40 mouse cellular contexts compared by ENCODE assay signal in genomic region chr9:60001444-60001843, GRCm38 (mm10). TPM values are rescaled to one million over a fixed set of nuclear protein-coding genes. Genes with fewer than 3 reads are reported as not detected.
"Had no signal": no experiment of that assay in that cellular context is flagged by ENCODE, and none has a peak within 500 bp of the region (broad histone marks: within the 10 kb centered on the region; RNA-seq: fewer than 3 reads in every experiment).

No protein-coding gene starts in this region.

- H3K4me1 ChIP-seq: heart, embryonic 10.5 days; heart, embryonic 12.5 days; hindbrain, embryonic 10.5 days; hindbrain, embryonic 12.5 days; liver, embryonic 13.5 days had no signal

- H3K27me3 ChIP-seq: heart, embryonic 12.5 days; hindbrain, embryonic 12.5 days; intestine, embryonic 15.5 days; liver, embryonic 13.5 days had no signal

- H3K27ac ChIP-seq: heart, embryonic 10.5 days; hindbrain, embryonic 10.5 days; hindbrain, embryonic 12.5 days; hindbrain, embryonic 14.5 days; intestine, embryonic 15.5 days; liver, embryonic 13.5 days had no signal

- H3K4me2 ChIP-seq: heart, embryonic 12.5 days; hindbrain, embryonic 12.5 days; hindbrain, embryonic 14.5 days; intestine, embryonic 15.5 days; liver, embryonic 11.5 days; liver, embryonic 13.5 days had no signal

- DNase-seq: gastrocnemius, postnatal 14 days; gastrocnemius, postnatal 36 days; heart, adult 18-20 months; heart, postnatal 10 days; heart, postnatal 4 days; kidney, adult 18-20 months; kidney, adult 8-10 months; kidney, postnatal 10 days; kidney, postnatal 25 days; kidney, postnatal 4 days; layer of hippocampus, adult 9-11 months; layer of hippocampus, postnatal 36 days; left cerebral cortex, postnatal 4 days; liver; liver, embryonic 13.5 days had no signal

- H3K36me3 ChIP-seq: hindbrain, embryonic 10.5 days; hindbrain, embryonic 12.5 days; intestine, embryonic 15.5 days; liver, embryonic 13.5 days had no signal

- ATAC-seq: hindbrain, embryonic 16.5 days; inflammation-experienced regulatory T-cells, adult 6 months; intestine, embryonic 15.5 days; intestine, postnatal 0 days had no signal

- H3K4me3 ChIP-seq: heart, embryonic 10.5 days; heart, embryonic 12.5 days; hindbrain, embryonic 10.5 days; hindbrain, embryonic 12.5 days; intestine, embryonic 15.5 days; liver, embryonic 13.5 days had no signal

- H3K9ac ChIP-seq: heart, embryonic 12.5 days; hindbrain, embryonic 12.5 days; hindbrain, embryonic 14.5 days; intestine, embryonic 15.5 days; liver, embryonic 13.5 days had no signal

- H3K9me3 ChIP-seq: heart, embryonic 10.5 days; heart, embryonic 12.5 days; hindbrain, embryonic 10.5 days; hindbrain, embryonic 12.5 days; intestine, embryonic 15.5 days; liver, embryonic 13.5 days had no signal

RNA-seq across cellular contexts. Expression of gene Nr2e3, which starts 41.0 kb away (rescaled TPM):
- total RNA-seq: gastrocnemius, adult 8-10 months; gastrocnemius, postnatal 14 days; gastrocnemius, postnatal 36 days; granulocyte monocyte progenitor cell, adult 5-6 weeks; heart, adult 18-20 months; heart, adult 8-10 months; heart, postnatal 10 days; heart, postnatal 25 days; heart, postnatal 4 days; layer of hippocampus, adult 8-10 months; layer of hippocampus, postnatal 14 days; layer of hippocampus, postnatal 36 days; left cerebral cortex, adult 18-20 months; left cerebral cortex, adult 8-10 months; left cerebral cortex, postnatal 10 days; left cerebral cortex, postnatal 25 days; left cerebral cortex, postnatal 4 days had no signal
- polyA plus RNA-seq: frontal cortex, adult 2 months; heart, embryonic 14.5 days; heart, embryonic 16.5 days; hindbrain, embryonic 10.5 days; hindbrain, embryonic 14.5 days; hindbrain, embryonic 16.5 days; inflammation-experienced regulatory T-cells, adult 6 months; kidney, embryonic 14.5 days; kidney, embryonic 16.5 days; liver, embryonic 13.5 days had no signal
